Mouse (Mus musculus) forebrain, embryonic 16.5 days (tissue): Measurements from ENCODE around the gene Celsr3. TPM values are rescaled to one million over a fixed set of nuclear protein-coding genes. Genes with fewer than 3 reads are reported as not detected.

Experiments
- ATAC-seq: fragments of 200-750 bp; cut with Nextera tagmentation; 2 replicates; pipeline ENCODE4 v1.8.0; 2017; ENCODE audit warnings: mild to moderate bottlenecking, moderate library complexity
- H3K27ac ChIP-seq: fragments of 300-500 bp; sonication (generic); 2 replicates; pipeline ENCODE4 v1.5.1; 2014; ENCODE audit warnings: low read length, control low read depth
- H3K27me3 ChIP-seq: fragments of 300-500 bp; sonication (generic); replicated peaks from 2 replicates; pipeline ENCODE4 v1.6.1; 2014; ENCODE audit warnings: low read length; ENCODE audit not compliant: control insufficient read depth, insufficient read depth
- H3K36me3 ChIP-seq: fragments of 300-500 bp; sonication (generic); 2 replicates; pipeline ENCODE4 v1.6.1; 2014; ENCODE audit not compliant: control insufficient read depth, insufficient read depth
- H3K4me1 ChIP-seq: fragments of 300-500 bp; sonication (generic); replicated peaks from 2 replicates; pipeline ENCODE4 v1.6.1; 2014; ENCODE audit warnings: low read length; ENCODE audit not compliant: control insufficient read depth, insufficient read depth
- H3K4me2 ChIP-seq: fragments of 300-500 bp; sonication (generic); 2 replicates; pipeline ENCODE4 v1.6.1; 2014; ENCODE audit warnings: mild to moderate bottlenecking, low read length, control low read depth
- H3K4me3 ChIP-seq: fragments of 300-500 bp; sonication (generic); replicated peaks from 2 replicates; pipeline ENCODE4 v1.5.1; 2014; ENCODE audit warnings: mild to moderate bottlenecking, low read length, control low read depth
- H3K9ac ChIP-seq: fragments of 300-500 bp; sonication (generic); replicated peaks from 2 replicates; pipeline ENCODE4 v1.6.1; 2014; ENCODE audit warnings: low read depth, low read length, control low read depth
- H3K9me3 ChIP-seq: fragments of 300-500 bp; sonication (generic); 2 replicates; pipeline ENCODE4 v1.6.1; 2016; ENCODE audit warnings: low read length; ENCODE audit not compliant: control insufficient read depth
- WGBS: fragments of 180-500 bp; shearing (Covaris S2); extraction: QIAGEN DNeasy Blood & Tissue Kit; methylation state at CpG from one replicate; pipeline ENCODE4 v1.1.7; 2014; 5-methylcytosine and 5-hydroxymethylcytosine counted together
- polyA plus RNA-seq: library from polyadenylated mRNA; unstranded; fragments of >200 nt; fragmentation: Nextera tagmentation; extraction: Ambion mirVana; gene quantifications from 2 replicates; pipeline ENCODE4 v1.2.1, GENCODE M21; 2015

Celsr3 gene
- polyA plus RNA-seq, 1 experiment from 2014 or later: 22.3 TPM

DNA sequence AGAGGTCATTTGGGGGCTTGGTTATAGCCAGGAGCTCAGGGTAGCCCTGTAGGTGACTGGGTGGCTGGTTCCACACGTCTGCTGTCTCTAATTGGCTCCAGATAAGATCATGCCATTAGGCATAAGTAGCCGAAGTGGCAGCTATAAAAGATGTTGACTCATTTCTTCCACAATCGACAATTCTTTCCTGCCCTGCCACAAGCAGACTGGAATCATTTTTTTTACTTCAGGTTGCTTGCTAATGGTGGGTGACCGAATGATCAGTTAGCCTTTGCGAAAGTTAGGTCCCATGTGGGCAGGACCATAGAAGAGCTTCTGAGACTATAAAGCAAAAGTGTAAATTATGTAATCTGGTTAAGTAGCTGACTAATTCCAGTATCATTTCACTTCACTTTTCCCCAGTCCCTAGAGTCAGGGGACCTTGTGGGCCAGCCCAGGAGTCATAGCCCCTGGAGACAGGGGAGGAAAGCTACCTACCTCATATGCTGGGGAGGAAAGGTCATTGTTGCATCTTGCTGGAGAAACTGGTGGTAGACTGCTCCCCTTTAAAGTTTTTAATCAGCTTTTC, 27.5 kb upstream of the Celsr3 start:
- Histone ChIP-seq H3K4me2 (no peak overlapping the region), H3K9me3 (no peaks in the 10 kb centered on the region), H3K4me1 (peaks cover 32% of the 10 kb centered on the region), H3K27me3 (no peaks in the 10 kb centered on the region), H3K4me3 (no peak overlapping the region), H3K36me3 (peaks cover 38% of the 10 kb centered on the region), H3K27ac (no peak overlapping the region), H3K9ac (no peak overlapping the region)
- no peak for ATAC-seq
- WGBS: 86% methylated on average over 5 of the region's 5 CpGs

DNA sequence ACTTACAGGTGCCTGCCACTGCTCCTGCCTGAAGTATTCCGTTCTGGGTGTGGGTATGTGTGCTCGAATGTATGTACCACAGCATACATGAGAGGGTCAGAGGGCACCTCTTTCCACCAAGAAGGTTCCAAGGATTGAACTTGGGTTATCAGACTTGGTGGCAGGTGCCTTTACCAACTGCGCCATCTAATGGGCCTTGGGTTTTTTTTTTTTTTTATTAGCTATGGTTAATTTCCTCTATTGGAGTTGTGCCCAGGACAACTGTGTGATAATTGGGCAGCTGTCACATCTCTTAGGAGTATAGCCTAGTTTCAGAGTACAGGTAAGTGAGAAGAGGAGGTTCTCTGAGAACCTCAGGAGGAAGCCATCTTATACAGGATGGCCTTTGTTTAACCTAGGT, 26.6 kb upstream of the Celsr3 start:
- H3K36me3 ChIP-seq: peaks cover 46% of the 10 kb centered on the region
- ATAC-seq: no peak

DNA sequence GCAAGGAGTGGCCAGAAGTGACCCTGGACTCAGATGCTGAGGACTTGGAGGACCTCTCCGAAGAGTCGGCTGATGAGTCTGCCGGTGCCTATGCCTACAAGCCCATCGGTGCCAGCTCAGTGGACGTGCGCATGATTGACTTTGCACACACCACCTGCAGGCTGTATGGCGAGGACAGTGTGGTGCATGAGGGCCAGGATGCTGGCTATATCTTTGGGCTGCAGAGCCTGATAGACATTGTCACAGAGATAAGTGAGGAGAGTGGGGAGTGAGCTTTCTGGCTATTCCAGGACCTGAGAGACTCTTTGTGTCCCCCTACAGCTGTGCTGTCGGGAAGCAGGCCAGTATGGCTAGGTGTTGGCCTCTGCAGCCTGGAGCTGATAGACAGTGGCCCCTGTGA, 20.4 kb upstream of the Celsr3 start:
- Histone ChIP-seq H3K27ac (no peak overlapping the region), H3K9ac (no peak overlapping the region), H3K27me3 (no peaks in the 10 kb centered on the region), H3K4me2 (no peak overlapping the region), H3K4me1 (peaks cover 17% of the 10 kb centered on the region), H3K4me3 (no peak overlapping the region), H3K36me3 (peaks cover 39% of the 10 kb centered on the region), H3K9me3 (no peaks in the 10 kb centered on the region)
- ATAC-seq: no peak
- WGBS: 89% methylated on average over 8 of the region's 8 CpGs

More for the DNA sequence above, 26.6 kb upstream of the Celsr3 start:
- no peak overlapping the region for H3K4me3 ChIP-seq
- no peak overlapping the region for H3K27ac ChIP-seq
- H3K4me2 ChIP-seq: no peak overlapping the region
- H3K9ac ChIP-seq: no peak overlapping the region
- WGBS: 77% methylated on average over 3 of the region's 3 CpGs
- H3K4me1 ChIP-seq: peaks cover 25% of the 10 kb centered on the region
- H3K27me3 ChIP-seq: no peaks in the 10 kb centered on the region
- H3K9me3 ChIP-seq: no peaks in the 10 kb centered on the region

DNA sequence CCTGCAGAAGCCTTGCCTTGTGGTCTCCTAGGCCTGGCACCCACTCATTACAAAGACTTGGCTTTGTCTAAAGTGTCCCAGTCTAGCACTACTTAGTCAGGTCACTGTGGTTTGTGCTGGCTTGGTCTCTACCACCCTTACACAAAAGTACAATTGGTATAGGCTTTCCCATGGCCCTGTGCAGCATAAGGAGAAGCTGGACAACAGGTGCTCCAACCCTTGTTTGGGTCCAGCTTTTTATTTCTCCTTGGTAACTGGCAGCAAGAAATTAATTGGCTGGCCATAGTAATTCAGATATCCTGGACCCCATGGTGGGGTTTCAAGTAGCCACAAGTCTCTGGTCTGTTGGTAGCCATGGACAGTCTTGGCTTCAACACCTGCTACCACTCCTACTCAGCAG, 19.7 kb upstream of the Celsr3 start:
- ATAC-seq: no peak
- no peak overlapping the region for H3K4me2 ChIP-seq
- peaks cover 38% of the 10 kb centered on the region for H3K36me3 ChIP-seq
- H3K27ac ChIP-seq: no peak overlapping the region
- no peaks in the 10 kb centered on the region for H3K27me3 ChIP-seq
- no peaks in the 10 kb centered on the region for H3K9me3 ChIP-seq
- H3K9ac ChIP-seq: no peak overlapping the region
- H3K4me3 ChIP-seq: no peak overlapping the region
- peaks cover 17% of the 10 kb centered on the region for H3K4me1 ChIP-seq

DNA sequence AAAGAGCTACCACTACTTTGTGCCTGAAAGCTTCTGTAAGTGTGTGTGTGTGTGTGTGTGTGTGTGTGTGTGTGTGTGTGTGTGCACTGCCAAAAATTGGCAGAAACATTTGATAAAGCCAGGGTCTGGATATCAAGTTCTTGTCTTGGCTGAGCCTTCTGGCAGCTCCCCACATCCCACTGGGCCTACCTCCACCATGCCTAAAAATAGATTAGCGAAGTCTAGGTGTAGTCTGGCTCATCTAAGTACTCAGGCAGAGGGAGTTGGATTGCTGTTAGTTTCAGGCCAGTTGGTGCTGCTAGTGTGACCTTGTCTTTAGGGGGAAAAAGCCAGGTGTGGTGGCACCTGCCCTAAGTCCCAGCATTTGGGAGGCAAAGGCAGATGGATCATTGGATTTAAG, 19.3 kb upstream of the Celsr3 start:
- ATAC-seq: no peak
- peaks cover 17% of the 10 kb centered on the region for H3K4me1 ChIP-seq
- no peaks in the 10 kb centered on the region for H3K9me3 ChIP-seq
- H3K4me2 ChIP-seq: no peak overlapping the region
- no peak overlapping the region for H3K9ac ChIP-seq
- 80% methylated on average over 1 of the region's 1 CpGs for WGBS
- H3K36me3 ChIP-seq: peaks cover 37% of the 10 kb centered on the region
- H3K4me3 ChIP-seq: no peak overlapping the region
- no peaks in the 10 kb centered on the region for H3K27me3 ChIP-seq
- no peak overlapping the region for H3K27ac ChIP-seq

DNA sequence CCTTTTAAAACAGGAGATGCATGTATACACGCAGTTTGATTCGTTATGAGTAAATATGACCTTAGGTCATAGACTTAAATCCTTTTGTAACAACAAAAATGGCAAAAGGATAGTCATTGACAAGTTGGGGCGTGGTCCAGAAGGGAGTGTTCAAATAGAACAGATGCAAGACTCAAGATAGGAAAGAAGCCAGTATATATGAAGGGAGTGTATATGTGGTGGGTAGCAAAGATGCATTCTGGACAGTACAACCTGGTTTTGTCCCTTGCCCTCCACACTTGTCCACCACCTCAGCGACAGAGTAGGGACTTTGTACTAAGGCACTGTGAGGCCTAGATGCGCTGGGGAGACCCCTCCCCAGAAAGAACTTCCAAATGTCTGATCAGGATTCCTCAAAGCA, 18.4 kb upstream of the Celsr3 start:
- peaks cover 17% of the 10 kb centered on the region for H3K4me1 ChIP-seq
- H3K27ac ChIP-seq: no peak overlapping the region
- no peak; the same call in 1 of the 2 replicates for ATAC-seq
- peaks cover 35% of the 10 kb centered on the region for H3K36me3 ChIP-seq
- H3K9ac ChIP-seq: no peak overlapping the region
- H3K27me3 ChIP-seq: no peaks in the 10 kb centered on the region
- H3K4me2 ChIP-seq: no peak overlapping the region
- no peaks in the 10 kb centered on the region for H3K9me3 ChIP-seq
- WGBS: 72% methylated on average over 5 of the region's 5 CpGs
- no peak overlapping the region for H3K4me3 ChIP-seq

DNA sequence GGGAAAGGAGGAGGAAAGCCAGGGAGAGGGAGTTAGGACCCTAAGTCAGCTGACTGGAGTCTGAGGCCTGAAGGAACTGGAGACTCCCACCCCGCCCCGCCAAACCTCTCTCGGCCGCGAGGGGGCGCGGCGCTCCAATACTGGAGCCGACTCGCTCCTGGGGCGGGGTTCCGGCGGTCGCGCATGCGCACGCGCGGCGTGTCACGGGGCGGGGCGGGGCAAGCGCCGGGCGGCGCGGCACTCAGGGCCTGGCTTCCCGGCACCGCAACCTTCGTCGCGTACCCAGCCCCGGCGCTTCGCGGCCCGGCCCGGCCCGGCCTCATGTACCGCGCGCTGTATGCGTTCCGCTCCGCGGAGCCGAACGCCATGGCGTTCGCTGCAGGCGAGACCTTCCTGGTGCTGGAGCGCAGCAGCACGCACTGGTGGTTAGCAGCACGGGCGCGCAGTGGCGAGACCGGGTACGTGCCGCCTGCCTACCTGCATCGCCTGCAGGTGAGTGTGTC, 17.9 kb upstream of the Celsr3 start, which contains the start of gene Nckipsd:
Gene Nckipsd (plus strand): TSS at position 206 of the 503 bp plus-strand sequence.
- peak; percentile 88 for ATAC-seq
- peaks cover 38% of the 10 kb centered on the region for H3K36me3 ChIP-seq
- H3K4me2 ChIP-seq: peak within 1 kb of the TSS; percentile 93
- peak within 1 kb of the TSS; percentile 94 for H3K9ac ChIP-seq
- H3K27me3 ChIP-seq: no peaks in the 10 kb centered on the region
- under 1% methylated on average over 59 of the region's 62 CpGs for WGBS
- H3K9me3 ChIP-seq: no peaks in the 10 kb centered on the region
- H3K4me1 ChIP-seq: peaks cover 17% of the 10 kb centered on the region
- peak within 1 kb of the TSS; percentile 68; the same call in 1 of the 2 replicates for H3K27ac ChIP-seq
- peak within 1 kb of the TSS; percentile 83 for H3K4me3 ChIP-seq

DNA sequence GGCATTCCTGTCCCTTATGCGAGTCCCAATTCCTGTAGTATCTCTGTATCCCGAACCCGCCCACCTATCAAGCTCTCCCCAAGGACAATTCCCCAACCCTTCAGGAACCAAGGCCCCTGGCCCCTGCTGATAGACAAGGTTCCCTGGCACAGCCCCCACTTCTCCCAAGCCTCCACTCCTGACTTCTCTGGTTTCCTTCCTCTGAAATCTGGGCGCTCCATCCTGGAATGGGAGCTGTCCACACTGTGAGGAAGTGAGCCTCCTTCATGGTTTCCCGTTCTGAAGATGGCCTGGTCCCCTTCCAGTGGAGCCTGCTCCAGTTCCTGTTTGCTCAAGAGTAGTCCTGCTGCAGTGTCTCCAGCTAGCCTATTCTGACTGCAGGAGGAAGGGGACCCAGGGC, 16.9 kb upstream of the Celsr3 start:
- no peaks in the 10 kb centered on the region for H3K27me3 ChIP-seq
- H3K4me1 ChIP-seq: peaks cover 17% of the 10 kb centered on the region
- WGBS: 73% methylated on average over 5 of the region's 5 CpGs
- no peak overlapping the region; the same call in 1 of the 2 replicates for H3K4me3 ChIP-seq
- ATAC-seq: no peak
- no peak overlapping the region for H3K27ac ChIP-seq
- no peaks in the 10 kb centered on the region for H3K9me3 ChIP-seq
- H3K36me3 ChIP-seq: peaks cover 36% of the 10 kb centered on the region
- peak overlapping the region; percentile 93 for H3K4me2 ChIP-seq
- H3K9ac ChIP-seq: no peak overlapping the region

DNA sequence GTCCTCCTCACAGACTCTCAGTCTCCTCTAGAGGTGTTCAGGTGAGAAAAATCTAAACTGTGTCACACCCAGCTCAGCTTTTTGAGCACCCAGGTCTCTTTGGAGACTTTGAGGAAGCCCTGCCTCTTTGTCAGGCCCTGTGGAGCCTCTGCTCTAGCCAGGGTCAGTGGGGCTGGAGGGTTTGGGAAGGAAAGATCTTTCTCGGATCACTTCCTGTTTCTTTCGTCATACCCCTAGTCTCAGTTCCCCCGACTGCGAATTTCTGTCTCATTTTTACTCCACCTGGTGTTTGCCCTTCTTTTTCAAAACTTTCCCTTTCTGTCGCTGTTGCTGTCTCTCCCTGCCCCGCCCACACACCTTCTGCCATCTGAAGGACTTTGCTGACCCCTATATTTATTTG, 16.4 kb upstream of the Celsr3 start:
- ATAC-seq: no peak
- no peak overlapping the region for H3K4me3 ChIP-seq
- no peak overlapping the region for H3K4me2 ChIP-seq
- no peak overlapping the region for H3K9ac ChIP-seq
- peaks cover 36% of the 10 kb centered on the region for H3K36me3 ChIP-seq
- no peaks in the 10 kb centered on the region for H3K9me3 ChIP-seq
- 82% methylated on average over 6 of the region's 6 CpGs for WGBS
- H3K27me3 ChIP-seq: no peaks in the 10 kb centered on the region
- peaks cover 17% of the 10 kb centered on the region for H3K4me1 ChIP-seq
- no peak overlapping the region for H3K27ac ChIP-seq

DNA sequence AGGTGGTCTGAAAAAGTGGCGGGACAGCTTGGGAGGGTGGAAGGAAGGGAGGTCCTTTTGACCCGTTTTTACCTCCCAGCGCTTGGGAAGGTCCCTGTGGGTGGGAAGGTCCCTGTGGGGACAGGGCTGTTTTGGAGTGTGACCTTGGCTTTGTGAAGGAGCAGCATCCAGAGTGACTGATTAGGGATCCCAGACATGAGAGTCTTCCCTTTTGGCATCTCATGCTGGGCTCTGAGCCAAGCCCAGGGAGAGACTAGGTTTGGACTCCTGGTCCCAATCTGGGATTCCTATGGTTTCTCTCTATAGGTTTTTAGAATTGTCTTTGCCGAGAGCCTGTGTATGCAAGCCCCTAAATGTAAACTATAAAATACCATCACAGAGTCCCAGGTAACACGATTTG, 15.6 kb upstream of the Celsr3 start:
- peaks cover 17% of the 10 kb centered on the region for H3K4me1 ChIP-seq
- peaks cover 36% of the 10 kb centered on the region for H3K36me3 ChIP-seq
- H3K27me3 ChIP-seq: no peaks in the 10 kb centered on the region
- no peak overlapping the region for H3K4me2 ChIP-seq
- no peak overlapping the region for H3K27ac ChIP-seq
- no peak for ATAC-seq
- WGBS: 83% methylated on average over 5 of the region's 5 CpGs
- H3K9ac ChIP-seq: no peak overlapping the region
- H3K9me3 ChIP-seq: no peaks in the 10 kb centered on the region
- no peak overlapping the region for H3K4me3 ChIP-seq
